Mouse (Mus musculus) MEL-GATA-1-ER (cell line): ENCODE results near the gene 1700023F06Rik.

Source experiments
- DNase-seq: peaks from one replicate; pipeline ENCODE4 v3.0.0-alpha.2; 2012; ENCODE audit warnings: low read depth; ENCODE audit errors: extremely low read depth

1700023F06Rik gene

GRCm38 (mm10) chr11:103164391-103164790 lies 44.0 kb downstream of the 1700023F06Rik start:
- DNase-seq, result peak; percentile 77

GRCm38 (mm10) chr11:103162132-103162531 lies 46.2 kb downstream of the 1700023F06Rik start:
- DNase-seq, result peak; percentile 60

DNA sequence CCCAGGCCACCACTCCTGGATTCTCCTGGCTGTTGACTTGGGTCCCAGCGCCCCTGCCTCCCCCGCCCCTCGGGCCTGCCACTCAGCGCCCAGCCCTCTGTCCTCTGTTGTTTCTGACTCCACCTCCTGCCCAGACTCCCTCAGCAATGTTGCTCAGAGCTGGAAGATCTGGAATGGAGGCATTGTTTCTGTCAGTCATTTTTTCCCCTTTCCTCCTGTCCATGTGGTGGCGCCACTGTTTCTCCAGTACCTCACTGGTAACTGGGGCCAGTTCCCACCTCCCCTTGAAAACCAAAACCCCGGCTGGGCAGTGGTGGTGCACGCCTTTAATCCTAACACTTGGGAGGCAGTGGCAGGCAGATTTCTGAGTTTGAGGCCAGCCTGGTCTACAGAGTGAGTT lies 46.9 kb downstream of the 1700023F06Rik start:
- no peak for DNase-seq

DNA sequence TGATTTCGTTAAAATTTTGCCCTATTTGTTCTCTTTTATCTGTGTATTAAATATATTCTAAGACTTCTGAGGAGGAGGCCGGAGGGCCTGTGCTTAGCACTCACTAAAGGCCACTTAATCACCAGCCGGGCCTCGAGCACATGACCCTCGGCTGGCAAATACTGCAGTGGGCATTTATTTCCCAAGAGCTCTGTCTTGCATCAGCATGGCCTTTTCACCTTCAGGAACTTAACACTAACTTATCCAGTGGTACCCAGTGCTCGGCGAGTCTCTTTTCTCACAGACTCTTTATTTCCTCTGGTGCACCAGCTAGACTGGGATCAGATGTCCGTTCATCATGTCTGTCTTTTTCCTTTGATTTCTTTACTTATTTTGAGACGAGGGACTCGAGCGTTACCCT lies 47.6 kb downstream of the 1700023F06Rik start:
- DNase-seq, result no peak

GRCm38 (mm10) chr11:103158621-103159478 lies 49.5 kb downstream of the 1700023F06Rik start:
- peak; percentile 70 for DNase-seq

GRCm38 (mm10) chr11:103149771-103150170 lies 58.6 kb downstream of the 1700023F06Rik start:
- DNase-seq, result no peak
